Mouse (Mus musculus): ENCODE data around the gene Fgd2. TPM values are rescaled to one million over a fixed set of nuclear protein-coding genes. Genes with fewer than 3 reads are reported as not detected.

Gene Fgd2
- polyA plus RNA-seq (2012; rRNA removed), result 14.0 and 14.2 TPM in 2 replicates

GRCm38 (mm10) chr17:29360761-29361221, at the start of gene Fgd2:
Fgd2 (plus strand) TSS chr17:29360914.

GRCm38 (mm10) chr17:29317380-29317779, 43.3 kb upstream of the Fgd2 start, which contains the start of gene Pi16:
Pi16 (plus strand) TSS chr17:29317680.

GRCm38 (mm10) chr17:29347645-29348256, 13.0 kb upstream of the Fgd2 start, which contains the start of gene Mtch1:
Mtch1 (minus strand) TSS chr17:29347934.

Other genes starting within 250 kb of the Fgd2 start
- 20.4 and 34.3 TPM in 2 replicates for gene Rab44, start 246.8 kb upstream of the Fgd2 start, polyA plus RNA-seq (2012; rRNA removed)
- gene Cpne5, start 122.7 kb upstream of the Fgd2 start, polyA plus RNA-seq (2012; rRNA removed), result 0.14 and 0.24 TPM in 2 replicates
- 29.5 and 32.8 TPM in 2 replicates for gene Ppil1, start 96.7 kb upstream of the Fgd2 start, polyA plus RNA-seq (2012; rRNA removed)
- 101 and 129 TPM in 2 replicates for gene BC004004, start 92.1 kb upstream of the Fgd2 start, polyA plus RNA-seq (2012; rRNA removed)
- 6.7 and 8.0 TPM in 2 replicates for gene Pi16, start 43.2 kb upstream of the Fgd2 start, polyA plus RNA-seq (2012; rRNA removed)
- gene Mtch1, start 13.0 kb upstream of the Fgd2 start, polyA plus RNA-seq (2012; rRNA removed), result 74.7 and 76.7 TPM in 2 replicates
- gene Pim1, start 129.8 kb downstream of the Fgd2 start, polyA plus RNA-seq (2012; rRNA removed), result 49.7 and 60.0 TPM in 2 replicates
- gene Gm17657, start 188.7 kb downstream of the Fgd2 start, polyA plus RNA-seq (2012; rRNA removed), result not detected in 2 replicates
- 3.3 and 3.7 TPM in 2 replicates for gene Tbc1d22b, start 188.9 kb downstream of the Fgd2 start, polyA plus RNA-seq (2012; rRNA removed)
- gene Tmem217, start 191.5 kb downstream of the Fgd2 start, polyA plus RNA-seq (2012; rRNA removed), result 0.04 TPM in 1 of 2 replicates, not detected in the other

Measured in liver, embryonic 18 days (tissue).